Mouse (Mus musculus): ENCODE measurements around the gene Gm49486. TPM values are rescaled to one million over a fixed set of nuclear protein-coding genes. Genes with fewer than 3 reads are reported as not detected.

The Gm49486 gene
- polyA plus RNA-seq, 1 experiment: not detected

DNA sequence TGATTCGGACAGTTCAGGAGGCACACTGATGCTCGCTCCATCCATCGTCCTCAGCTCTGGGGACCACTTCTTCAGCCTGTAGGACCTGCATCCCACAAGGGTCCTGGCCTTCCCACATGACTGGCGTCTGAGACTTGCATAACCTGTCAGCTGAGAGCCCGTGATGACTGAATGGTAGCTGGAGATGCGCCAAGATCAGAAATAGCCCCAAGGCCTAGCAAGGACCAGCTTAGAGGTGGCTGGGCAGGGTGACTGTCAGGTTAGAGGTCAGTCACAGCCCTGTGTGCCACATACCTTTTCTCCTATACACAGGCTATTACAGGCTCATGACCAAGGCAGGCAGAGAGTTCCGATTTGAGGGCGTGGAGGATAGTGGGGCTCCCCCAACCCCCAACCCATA is 33.7 kb upstream of the Gm49486 start:
- no peaks in the 10 kb centered on the region for H3K4me1 ChIP-seq (ENCODE audit: control insufficient read depth, insufficient read depth, low read length)
- no peak overlapping the region for H3K4me3 ChIP-seq (replicated peaks; ENCODE audit: control insufficient read depth, low read depth, low read length)
- H3K27ac ChIP-seq (ENCODE audit: control insufficient read depth, insufficient read depth, low read depth, low read length, poor library complexity): no peak overlapping the region
- 70% methylated on average over 8 of the region's 8 CpGs for WGBS
- TF ChIP-seq POLR2A (IDR thresholded peaks at IDR 0.05; ENCODE audit: borderline replicate concordance, control insufficient read depth, low read depth, low read length) (no peak), CTCF (IDR thresholded peaks at IDR 0.05; ENCODE audit: control insufficient read depth, insufficient read depth, low read length) (no peak)

DNA sequence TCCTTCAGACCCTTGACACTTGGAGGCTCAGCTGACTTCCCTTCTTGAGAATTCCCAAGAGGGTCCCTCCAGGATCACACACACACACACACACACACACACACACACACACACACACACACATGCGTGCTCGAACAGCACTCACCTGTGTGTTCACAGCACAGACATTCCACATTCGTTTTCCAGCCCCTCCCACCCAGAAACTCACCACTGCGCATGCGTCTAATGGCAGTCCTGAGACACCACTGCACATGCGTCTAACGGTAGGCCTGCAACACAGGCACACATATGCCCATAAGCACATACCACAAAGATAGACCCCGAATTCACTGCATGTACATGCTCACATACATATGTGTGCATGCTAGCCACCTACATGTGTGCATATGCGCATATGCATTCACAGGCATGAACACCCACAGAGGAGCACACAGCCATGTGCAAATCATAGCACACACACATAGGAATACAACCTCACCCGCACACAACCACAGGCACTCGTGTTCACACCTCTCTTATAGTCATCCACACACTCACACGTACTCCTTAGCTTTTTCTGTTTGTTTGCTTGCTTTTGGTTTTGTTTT is 29.7 kb upstream of the Gm49486 start:
- 85% methylated on average over 12 of the region's 12 CpGs for WGBS
- TF ChIP-seq CTCF (IDR thresholded peaks at IDR 0.05; ENCODE audit: control insufficient read depth, insufficient read depth, low read length) (no peak), POLR2A (IDR thresholded peaks at IDR 0.05; ENCODE audit: borderline replicate concordance, control insufficient read depth, low read depth, low read length) (no peak)
- no peaks in the 10 kb centered on the region for H3K4me1 ChIP-seq (ENCODE audit: control insufficient read depth, insufficient read depth, low read length)
- H3K27ac ChIP-seq (ENCODE audit: control insufficient read depth, insufficient read depth, low read depth, low read length, poor library complexity): no peak overlapping the region
- no peak overlapping the region for H3K4me3 ChIP-seq (replicated peaks; ENCODE audit: control insufficient read depth, low read depth, low read length)

DNA sequence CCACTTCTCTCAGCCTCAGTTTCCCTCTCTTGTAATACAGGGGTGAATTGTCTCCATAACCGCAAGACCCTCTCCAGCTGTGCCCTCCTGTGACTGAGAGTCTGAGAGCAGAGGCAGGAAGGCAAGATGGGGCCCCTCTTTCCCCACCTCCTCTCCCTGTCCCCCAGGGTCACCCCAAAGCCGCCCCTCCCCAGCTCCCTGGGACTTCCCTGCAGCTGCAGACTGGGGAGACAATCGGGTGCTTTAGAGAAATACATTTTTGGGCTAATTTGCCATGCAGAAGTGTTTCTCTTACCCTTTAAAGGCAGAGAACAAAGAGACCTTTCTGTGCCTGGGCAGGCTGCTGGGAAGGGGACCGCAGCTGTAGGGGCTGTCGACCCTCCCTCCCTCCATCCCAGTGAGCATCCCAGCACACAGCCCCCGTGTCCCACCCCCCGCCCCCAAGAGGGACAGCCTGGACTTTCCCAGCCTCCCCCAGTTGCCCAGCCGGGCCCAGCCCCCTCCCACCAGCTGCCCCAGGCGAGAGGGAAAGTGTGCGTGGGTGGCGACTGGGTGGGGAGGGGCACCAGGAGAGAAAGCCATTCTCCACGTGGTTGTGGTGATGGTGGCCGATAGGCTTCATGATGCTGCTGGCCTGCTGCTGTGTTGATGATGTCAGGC is 27.6 kb upstream of the Gm49486 start:
- H3K4me1 ChIP-seq (ENCODE audit: control insufficient read depth, insufficient read depth, low read length): no peaks in the 10 kb centered on the region
- 37% methylated on average over 13 of the region's 13 CpGs for WGBS
- H3K27ac ChIP-seq (ENCODE audit: control insufficient read depth, insufficient read depth, low read depth, low read length, poor library complexity): no peak overlapping the region
- no peak for TF ChIP-seq CTCF (IDR thresholded peaks at IDR 0.05; ENCODE audit: control insufficient read depth, insufficient read depth, low read length)
- TF ChIP-seq POLR2A (IDR thresholded peaks at IDR 0.05; ENCODE audit: borderline replicate concordance, control insufficient read depth, low read depth, low read length): no peak
- H3K4me3 ChIP-seq (replicated peaks; ENCODE audit: control insufficient read depth, low read depth, low read length): no peak overlapping the region

GRCm38 (mm10) chr15:79202575-79202974 is 26.6 kb upstream of the Gm49486 start:
- Histone ChIP-seq H3K4me1 (ENCODE audit: control insufficient read depth, insufficient read depth, low read length) (no peaks in the 10 kb centered on the region), H3K4me3 (replicated peaks; ENCODE audit: control insufficient read depth, low read depth, low read length) (no peak overlapping the region), H3K27ac (ENCODE audit: control insufficient read depth, insufficient read depth, low read depth, low read length, poor library complexity) (no peak overlapping the region)
- 77% methylated on average over 10 of the region's 10 CpGs for WGBS
- TF ChIP-seq POLR2A (IDR thresholded peaks at IDR 0.05; ENCODE audit: borderline replicate concordance, control insufficient read depth, low read depth, low read length) (no peak), CTCF (IDR thresholded peaks at IDR 0.05; ENCODE audit: control insufficient read depth, insufficient read depth, low read length) (no peak)

DNA sequence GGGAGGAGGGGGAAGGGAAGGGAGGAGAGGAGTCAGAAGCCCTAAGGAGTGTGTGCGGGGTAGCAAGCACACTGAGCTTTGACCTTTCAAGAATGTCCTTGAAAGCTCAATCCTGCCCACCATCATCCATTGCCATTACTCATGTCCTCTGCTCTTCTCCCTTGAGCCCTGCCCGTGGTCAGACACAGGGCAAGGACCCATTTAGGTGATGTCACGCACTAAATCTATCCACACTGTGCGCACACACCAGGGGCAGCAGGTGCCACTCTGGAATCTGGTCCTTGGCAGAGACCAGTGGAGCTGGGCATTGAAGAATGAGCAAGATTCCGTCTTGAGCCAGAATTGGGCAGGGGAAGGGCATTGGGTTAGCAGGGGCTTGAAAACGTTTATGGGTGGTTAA is 21.0 kb upstream of the Gm49486 start:
- H3K27ac ChIP-seq (ENCODE audit: control insufficient read depth, insufficient read depth, low read depth, low read length, poor library complexity): no peak overlapping the region
- no peak overlapping the region for H3K4me3 ChIP-seq (replicated peaks; ENCODE audit: control insufficient read depth, low read depth, low read length)
- WGBS: 72% methylated on average over 6 of the region's 6 CpGs
- TF ChIP-seq CTCF (IDR thresholded peaks at IDR 0.05; ENCODE audit: control insufficient read depth, insufficient read depth, low read length) (no peak), POLR2A (IDR thresholded peaks at IDR 0.05; ENCODE audit: borderline replicate concordance, control insufficient read depth, low read depth, low read length) (no peak)
- no peaks in the 10 kb centered on the region for H3K4me1 ChIP-seq (ENCODE audit: control insufficient read depth, insufficient read depth, low read length)

- TF ChIP-seq POLR2A (IDR thresholded peaks at IDR 0.05; ENCODE audit: borderline replicate concordance, control insufficient read depth, low read depth, low read length) (peak; percentile 64; the same call in 1 of the 2 replicates), CTCF (IDR thresholded peaks at IDR 0.05; ENCODE audit: control insufficient read depth, insufficient read depth, low read length) (no peak)
- H3K4me1 ChIP-seq (ENCODE audit: control insufficient read depth, insufficient read depth, low read length): no peaks in the 10 kb centered on the region
- WGBS: 28% methylated on average over 27 of the region's 27 CpGs
- peak overlapping the region; percentile 45 for H3K4me3 ChIP-seq (replicated peaks; ENCODE audit: control insufficient read depth, low read depth, low read length)
- H3K27ac ChIP-seq (ENCODE audit: control insufficient read depth, insufficient read depth, low read depth, low read length, poor library complexity): peak overlapping the region; percentile 41; the same call in 1 of the 2 replicates
Observed at GRCm38 (mm10) chr15:79208758-79209439, 20.3 kb upstream of the Gm49486 start.

DNA sequence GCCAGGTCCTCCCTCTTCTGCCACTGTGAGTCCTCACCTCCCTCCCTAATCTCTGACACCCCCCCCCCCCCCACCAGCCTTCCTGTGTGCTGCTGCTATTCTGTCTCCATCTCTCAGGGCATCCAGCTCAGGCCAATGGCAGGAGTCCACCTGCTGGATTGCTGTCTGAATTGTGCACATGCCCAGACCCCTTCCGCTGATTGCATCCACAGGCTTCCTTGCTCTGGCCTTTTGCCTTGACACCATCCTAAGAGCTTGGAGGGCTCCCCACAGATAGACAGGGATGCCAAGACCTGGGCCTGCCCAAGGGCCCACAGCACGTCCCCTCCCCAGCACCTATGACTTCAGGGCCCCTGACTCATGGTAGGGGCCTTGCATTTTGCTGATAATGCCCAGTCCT is 18.8 kb upstream of the Gm49486 start:
- H3K27ac ChIP-seq (ENCODE audit: control insufficient read depth, insufficient read depth, low read depth, low read length, poor library complexity): no peak overlapping the region
- H3K4me1 ChIP-seq (ENCODE audit: control insufficient read depth, insufficient read depth, low read length): no peaks in the 10 kb centered on the region
- TF ChIP-seq CTCF (IDR thresholded peaks at IDR 0.05; ENCODE audit: control insufficient read depth, insufficient read depth, low read length) (no peak), POLR2A (IDR thresholded peaks at IDR 0.05; ENCODE audit: borderline replicate concordance, control insufficient read depth, low read depth, low read length) (no peak)
- no peak overlapping the region for H3K4me3 ChIP-seq (replicated peaks; ENCODE audit: control insufficient read depth, low read depth, low read length)
- 91% methylated on average over 2 of the region's 2 CpGs for WGBS

DNA sequence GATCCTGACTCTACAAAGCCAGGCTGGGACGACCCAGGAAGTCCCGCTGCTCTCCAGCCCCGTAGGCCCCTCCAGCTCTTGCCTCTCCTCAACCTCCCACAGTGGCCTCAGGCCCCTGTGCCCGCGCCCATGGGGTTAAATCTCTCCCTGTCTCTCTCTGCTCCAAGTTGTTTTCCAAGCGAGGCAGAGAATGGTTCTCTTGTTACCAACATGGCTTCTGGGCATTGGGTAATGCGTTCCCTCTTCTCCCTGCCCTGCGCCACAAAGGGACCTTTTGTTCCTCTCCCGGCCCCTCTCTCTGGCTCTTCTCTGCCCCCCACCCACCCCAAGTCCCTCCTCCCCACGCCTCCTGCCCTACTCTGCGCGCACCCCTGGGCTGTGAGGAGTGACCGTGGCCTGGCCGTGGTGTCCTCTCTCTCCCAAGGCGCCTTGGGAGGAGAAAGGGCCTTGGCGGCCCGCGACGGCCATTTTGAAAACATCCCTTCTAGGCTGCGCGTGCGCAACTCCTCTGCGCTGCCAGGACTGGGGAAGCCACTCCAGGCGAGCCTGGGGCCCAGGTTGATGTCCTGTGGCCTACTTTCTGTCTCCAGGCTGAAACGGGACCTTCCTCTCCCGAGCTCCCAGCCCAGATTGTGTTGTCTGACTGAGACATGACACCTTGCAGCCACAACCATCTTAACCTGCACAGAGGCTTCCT is 16.3 kb upstream of the Gm49486 start:
- WGBS: 87% methylated on average over 26 of the region's 26 CpGs
- no peak overlapping the region for H3K4me3 ChIP-seq (replicated peaks; ENCODE audit: control insufficient read depth, low read depth, low read length)
- H3K4me1 ChIP-seq (ENCODE audit: control insufficient read depth, insufficient read depth, low read length): no peaks in the 10 kb centered on the region
- H3K27ac ChIP-seq (ENCODE audit: control insufficient read depth, insufficient read depth, low read depth, low read length, poor library complexity): no peak overlapping the region
- TF ChIP-seq POLR2A (IDR thresholded peaks at IDR 0.05; ENCODE audit: borderline replicate concordance, control insufficient read depth, low read depth, low read length) (no peak), CTCF (IDR thresholded peaks at IDR 0.05; ENCODE audit: control insufficient read depth, insufficient read depth, low read length) (no peak)
